Mouse (Mus musculus) heart, adult 11 months (tissue): Measurements from ENCODE around the gene Mrto4.

ENCODE experiments used
- DNase-seq: peaks from one replicate; pipeline ENCODE4 v3.0.0; 2022

The Mrto4 gene

GRCm38 (mm10) chr4:139338145-139338544 is 14.2 kb downstream of the Mrto4 start:
- DNase-seq, result no peak

- DNase-seq, result peak; percentile 94
These were observed 15.4 kb downstream of the Mrto4 start for GRCm38 (mm10) chr4:139336822-139337483.

- no peak for DNase-seq
These were observed 16.9 kb downstream of the Mrto4 start for GRCm38 (mm10) chr4:139335507-139335906.

GRCm38 (mm10) chr4:139334631-139335295 is 17.6 kb downstream of the Mrto4 start:
- no peak for DNase-seq

- peak; percentile 95 for DNase-seq
These were observed 21.8 kb downstream of the Mrto4 start for GRCm38 (mm10) chr4:139330605-139331004.

- no peak for DNase-seq
These were observed 32.6 kb downstream of the Mrto4 start for GRCm38 (mm10) chr4:139319740-139320139.

- DNase-seq, result no peak
These were observed 33.9 kb downstream of the Mrto4 start for GRCm38 (mm10) chr4:139318449-139318848.

GRCm38 (mm10) chr4:139312632-139313031 is 39.7 kb downstream of the Mrto4 start:
- peak; percentile 88 for DNase-seq

- DNase-seq, result no peak
These were observed 40.7 kb downstream of the Mrto4 start for GRCm38 (mm10) chr4:139311707-139312106.

- DNase-seq, result no peak
These were observed 41.3 kb downstream of the Mrto4 start for GRCm38 (mm10) chr4:139310899-139311701.

- peak; percentile 99 for DNase-seq
These were observed 42.0 kb downstream of the Mrto4 start, which contains the start of the genes Pqlc2 and Akr7a5 for GRCm38 (mm10) chr4:139310171-139310898. Pqlc2 (minus strand) TSS chr4:139310708. Akr7a5 (plus strand) TSS chr4:139310744.

GRCm38 (mm10) chr4:139309651-139310050 is 42.7 kb downstream of the Mrto4 start:
- DNase-seq, result peak; percentile 84

- DNase-seq, result peak; percentile 97
These were observed 44.5 kb downstream of the Mrto4 start for GRCm38 (mm10) chr4:139307916-139308315.

- no peak for DNase-seq
These were observed 46.9 kb downstream of the Mrto4 start for GRCm38 (mm10) chr4:139305521-139305920.

- no peak for DNase-seq
These were observed 50.1 kb downstream of the Mrto4 start for GRCm38 (mm10) chr4:139302241-139302640.

GRCm38 (mm10) chr4:139301780-139302179 is 50.6 kb downstream of the Mrto4 start:
- no peak for DNase-seq

- no peak for DNase-seq
These were observed 53.6 kb downstream of the Mrto4 start for GRCm38 (mm10) chr4:139298671-139299366.

- peak; percentile 97 for DNase-seq
These were observed 54.8 kb downstream of the Mrto4 start for GRCm38 (mm10) chr4:139297566-139297965.
